Mouse (Mus musculus) frontal cortex, postnatal 14 days (tissue): Measurements from ENCODE around the gene Cyp26a1.

Source experiments
- DNase-seq, 2 experiments: peaks; one replicate each; pipeline ENCODE4 v3.0.0; 2022; ENCODE audit warnings: low spot score in 2 of 2

Gene Cyp26a1

DNA sequence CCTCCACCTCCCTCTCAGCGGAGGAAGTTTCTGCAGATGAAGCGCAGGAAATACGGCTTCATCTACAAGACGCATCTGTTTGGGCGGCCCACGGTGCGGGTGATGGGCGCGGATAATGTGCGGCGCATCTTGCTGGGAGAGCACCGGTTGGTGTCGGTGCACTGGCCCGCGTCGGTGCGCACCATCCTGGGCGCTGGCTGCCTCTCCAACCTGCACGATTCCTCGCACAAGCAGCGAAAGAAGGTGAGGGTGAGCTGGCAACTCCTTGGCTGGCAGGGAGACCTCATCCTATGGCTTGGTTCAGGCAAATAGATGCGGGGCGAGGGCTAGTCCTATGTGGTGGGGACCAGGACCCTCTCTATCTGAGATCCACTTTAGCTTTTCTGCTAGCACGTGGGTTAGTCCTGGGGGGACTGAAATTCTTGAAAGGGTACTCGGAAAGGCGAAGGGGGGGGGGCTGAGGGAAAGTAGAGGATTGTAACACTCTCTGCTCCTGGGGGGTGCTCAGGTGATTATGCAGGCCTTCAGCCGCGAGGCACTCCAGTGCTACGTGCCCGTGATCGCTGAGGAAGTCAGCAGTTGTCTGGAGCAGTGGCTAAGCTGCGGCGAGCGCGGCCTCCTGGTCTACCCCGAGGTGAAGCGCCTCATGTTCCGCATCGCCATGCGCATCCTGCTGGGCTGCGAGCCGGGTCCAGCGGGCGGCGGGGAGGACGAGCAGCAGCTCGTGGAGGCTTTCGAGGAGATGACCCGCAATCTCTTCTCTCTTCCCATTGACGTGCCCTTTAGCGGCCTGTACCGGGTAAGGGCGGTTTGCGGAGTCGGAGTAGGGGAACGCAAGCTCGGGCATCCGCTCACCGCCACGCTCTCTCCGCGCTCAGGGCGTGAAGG, 919 bp downstream of the Cyp26a1 start:
- no peak for DNase-seq

- DNase-seq: no peak
Observed at GRCm38 (mm10) chr19:37699711-37700110, 2.1 kb downstream of the Cyp26a1 start.

- DNase-seq: no peak
Observed at GRCm38 (mm10) chr19:37702377-37703076, 4.9 kb downstream of the Cyp26a1 start.

GRCm38 (mm10) chr19:37703902-37704509, 6.4 kb downstream of the Cyp26a1 start:
- peak in 1 of 2 experiments; percentile 71 for DNase-seq

DNA sequence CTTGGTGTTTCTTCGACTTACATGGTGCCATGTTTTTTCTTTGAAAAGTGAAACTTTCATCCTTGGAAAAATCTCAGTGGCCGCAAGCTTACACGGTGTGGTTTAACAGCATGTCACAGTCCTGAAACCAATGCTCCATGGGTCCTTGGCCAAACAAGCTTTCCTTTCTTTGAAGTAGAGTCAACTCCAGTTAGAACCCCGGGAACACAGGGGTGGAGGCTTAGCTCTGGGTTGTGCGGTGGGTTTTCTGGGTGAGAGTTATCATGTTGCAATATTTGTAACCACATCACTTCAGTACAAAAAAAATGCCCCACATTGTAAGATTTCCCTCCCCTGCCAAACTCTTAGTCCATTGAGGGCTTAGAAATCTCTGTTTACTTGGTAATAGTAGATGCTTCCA, 8.1 kb downstream of the Cyp26a1 start:
- DNase-seq: no peak

DNA sequence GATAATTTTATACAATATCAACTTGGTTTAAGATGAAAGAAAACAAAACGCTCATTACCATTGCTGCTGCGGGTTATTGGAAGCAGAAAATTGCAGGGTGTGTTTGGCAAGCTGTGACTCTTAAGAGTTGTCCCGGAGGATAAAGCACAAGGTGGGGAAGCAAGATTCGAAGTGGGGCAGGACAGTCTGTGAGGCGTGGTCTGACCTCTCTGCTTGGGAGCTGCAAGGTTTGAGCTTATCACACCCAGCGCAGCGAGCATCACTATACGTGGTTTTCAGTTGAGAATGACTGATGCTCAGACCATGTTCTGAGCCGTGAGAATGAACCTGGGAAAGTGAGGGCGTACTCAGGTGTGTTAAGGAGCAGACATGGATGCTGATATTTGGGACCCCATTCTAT, 17.1 kb downstream of the Cyp26a1 start:
- no peak for DNase-seq

DNA sequence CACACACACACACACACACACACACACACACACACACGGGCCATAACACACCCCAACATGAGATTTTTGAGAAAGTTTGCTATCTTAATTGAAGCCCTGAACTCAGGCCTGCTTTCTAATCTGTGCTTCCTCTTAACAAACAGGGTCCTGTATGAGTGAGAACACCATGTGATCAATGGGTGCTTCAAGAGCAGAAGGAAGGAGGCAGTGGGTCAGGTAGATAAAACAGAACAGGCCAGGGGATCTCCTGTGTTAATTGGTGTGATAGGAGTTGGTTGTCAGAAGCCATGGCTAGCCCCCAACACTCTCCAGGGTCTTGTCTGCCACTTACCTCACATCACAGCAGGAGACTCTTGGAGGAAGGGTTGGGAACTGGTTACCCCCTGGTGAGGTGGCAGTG, 18.4 kb downstream of the Cyp26a1 start:
- DNase-seq: no peak

GRCm38 (mm10) chr19:37716524-37717175, 19.1 kb downstream of the Cyp26a1 start:
- no peak for DNase-seq

DNA sequence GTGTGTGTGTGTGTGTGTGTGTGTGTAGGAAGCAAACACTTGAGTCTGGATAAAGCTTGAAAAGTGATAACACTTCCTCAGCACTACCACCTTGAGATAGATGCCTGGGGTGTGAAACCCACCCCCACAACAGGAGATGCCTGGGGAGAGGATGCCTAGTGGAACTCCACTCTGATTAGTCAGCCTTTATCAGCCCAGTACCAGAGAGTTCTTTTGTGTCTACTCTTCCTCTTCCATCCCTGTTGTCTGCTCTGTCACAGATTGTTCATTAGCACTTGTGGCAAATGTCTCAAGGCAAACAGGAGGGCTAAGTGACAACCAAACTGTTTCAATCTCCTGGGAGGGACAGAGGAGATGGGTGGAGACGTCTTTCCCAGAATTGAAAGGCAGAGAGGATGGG, 21.6 kb downstream of the Cyp26a1 start:
- DNase-seq: no peak

DNA sequence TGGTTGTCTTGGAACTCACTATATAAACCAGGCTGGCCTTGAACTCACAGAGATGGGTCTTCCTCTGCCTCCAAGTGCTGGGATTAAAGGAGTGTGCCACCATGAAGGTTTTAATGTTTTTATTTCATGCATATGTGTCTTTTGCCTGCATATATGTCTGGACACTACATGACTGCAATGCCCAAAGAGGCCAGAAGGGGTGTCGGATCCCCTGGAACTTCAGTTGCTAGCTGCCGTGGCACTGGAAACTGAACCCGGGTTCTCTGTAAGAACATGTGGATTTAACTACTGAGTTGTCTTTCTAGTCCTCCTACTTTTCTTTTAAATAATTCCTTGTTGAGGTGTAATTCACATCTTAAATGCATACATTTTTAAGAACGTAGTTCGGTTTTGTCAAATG, 27.0 kb downstream of the Cyp26a1 start:
- no peak for DNase-seq

- DNase-seq: no peak
Observed at GRCm38 (mm10) chr19:37726585-37726984, 29.0 kb downstream of the Cyp26a1 start.

DNA sequence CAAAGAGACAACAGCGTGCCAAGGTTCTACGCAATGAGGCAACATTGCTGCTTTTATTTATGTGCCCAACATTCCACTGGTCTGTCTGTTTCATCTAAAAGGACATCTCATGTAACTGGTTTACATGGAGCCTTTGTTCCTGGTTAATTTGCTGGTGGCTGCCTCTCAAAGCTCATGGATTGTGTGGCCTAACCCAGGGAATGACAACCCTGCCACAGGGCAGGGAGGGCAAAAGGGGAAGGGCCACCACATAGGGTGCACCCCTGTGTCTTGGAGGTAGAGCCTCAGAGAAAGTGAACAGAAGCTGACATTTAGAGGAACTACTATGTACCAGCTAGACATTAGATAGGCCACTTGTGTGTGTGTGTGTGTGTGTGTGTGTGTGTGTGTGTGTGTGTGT, 29.8 kb downstream of the Cyp26a1 start:
- DNase-seq: no peak

GRCm38 (mm10) chr19:37735426-37735825, 37.8 kb downstream of the Cyp26a1 start:
- DNase-seq: no peak

DNA sequence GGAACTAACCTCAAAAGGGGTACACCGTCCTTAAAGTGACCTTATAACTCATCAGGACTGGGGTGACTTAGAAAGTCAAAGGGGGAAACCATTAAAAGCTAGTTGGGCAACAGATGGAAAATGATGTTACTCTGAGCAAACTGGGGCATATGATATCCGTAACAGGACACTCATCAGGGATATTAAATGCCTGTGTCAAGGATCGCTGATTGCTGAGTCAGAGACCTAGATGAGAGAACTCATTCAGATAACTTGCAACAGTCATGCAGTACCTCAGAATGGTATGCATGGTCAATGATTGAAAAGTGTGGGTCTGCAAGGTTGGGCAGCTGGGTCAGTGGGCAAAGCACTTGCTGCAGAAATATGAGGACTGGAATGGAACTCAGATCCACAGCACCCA, 41.0 kb downstream of the Cyp26a1 start:
- no peak for DNase-seq

DNA sequence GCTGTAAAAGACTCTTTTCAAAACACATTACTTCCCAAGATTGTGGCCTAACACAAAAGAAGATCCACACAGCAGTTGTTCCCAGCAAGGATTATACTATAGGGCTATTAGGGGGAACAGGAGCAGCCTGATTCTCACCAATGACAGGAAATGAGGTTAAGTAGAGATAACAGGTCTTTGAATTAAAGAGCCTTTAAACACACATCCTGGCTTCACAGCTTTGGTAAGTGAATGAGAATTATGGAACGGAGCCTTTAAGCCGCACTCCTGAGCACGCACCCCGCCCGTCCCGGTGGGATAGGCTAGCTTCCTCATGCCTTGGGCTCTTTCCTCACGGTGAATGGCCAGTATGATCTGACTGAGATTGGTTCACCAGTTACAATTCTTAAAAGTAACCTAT, 42.4 kb downstream of the Cyp26a1 start:
- no peak for DNase-seq
